Mouse (Mus musculus) hindbrain, embryonic 11.5 days (tissue): ENCODE measurements at regions not wholly inside any gene's neighbourhood (a gene's known extent, or its start where the extent isn't known, plus 50 kb on each side); places are given as distances from the start of the nearest gene placed in this dataset.

Experiments
- ATAC-seq: fragments of 200-750 bp; cut with Nextera tagmentation; 2 replicates; pipeline ENCODE4 v1.8.0; 2017; ENCODE audit warnings: mild to moderate bottlenecking, moderate TSS enrichment, moderate library complexity; ENCODE audit not compliant: low FRiP score
- DNase-seq: peaks from one replicate; pipeline ENCODE4 v3.0.0-alpha.2; 2015; ENCODE audit warnings: low spot score
- H3K27ac ChIP-seq: fragments of 300-500 bp; sonication (generic); 2 replicates; pipeline ENCODE4 v1.5.1; 2014; ENCODE audit warnings: mild to moderate bottlenecking, low read depth, low read length
- H3K27me3 ChIP-seq: fragments of 300-500 bp; sonication (generic); 2 replicates; pipeline ENCODE4 v1.6.1; 2014; ENCODE audit warnings: mild to moderate bottlenecking, low read length, moderate library complexity, mixed read lengths; ENCODE audit not compliant: control insufficient read depth, insufficient read depth
- H3K36me3 ChIP-seq: fragments of 300-500 bp; sonication (generic); 2 replicates; pipeline ENCODE4 v1.6.1; 2014; ENCODE audit warnings: mild to moderate bottlenecking, low read length, moderate library complexity, mixed read lengths; ENCODE audit not compliant: control insufficient read depth, insufficient read depth
- H3K4me1 ChIP-seq: fragments of 300-500 bp; sonication (generic); replicated peaks from 2 replicates; pipeline ENCODE4 v1.6.1; 2014; ENCODE audit warnings: low read length, mixed read lengths; ENCODE audit not compliant: control insufficient read depth, insufficient read depth
- H3K4me2 ChIP-seq: fragments of 300-500 bp; sonication (generic); replicated peaks from 2 replicates; pipeline ENCODE4 v1.6.1; 2014; ENCODE audit warnings: mild to moderate bottlenecking, low read depth, low read length
- H3K4me3 ChIP-seq: fragments of 300-500 bp; sonication (generic); 2 replicates; pipeline ENCODE4 v1.5.1; 2014; ENCODE audit warnings: low read depth, low read length
- H3K9ac ChIP-seq: fragments of 300-500 bp; sonication (generic); 2 replicates; pipeline ENCODE4 v1.6.1; 2014; ENCODE audit warnings: low read depth, low read length
- H3K9me3 ChIP-seq: fragments of 300-500 bp; sonication (generic); 2 replicates; pipeline ENCODE4 v1.6.1; 2016; ENCODE audit warnings: low read length; ENCODE audit not compliant: control insufficient read depth
- WGBS: fragments of 180-500 bp; shearing (Covaris S2); extraction: QIAGEN DNeasy Blood & Tissue Kit; methylation state at CpG from one replicate; pipeline ENCODE4 v1.1.7; 2014; 5-methylcytosine and 5-hydroxymethylcytosine counted together

GRCm38 (mm10) chr9:117693001-117693400 lies 63.3 kb upstream of the Rbms3 start:
- H3K4me3 ChIP-seq, result no peak overlapping the region
- H3K9me3 ChIP-seq, result no peaks in the 10 kb centered on the region
- no peaks in the 10 kb centered on the region for H3K27me3 ChIP-seq
- H3K36me3 ChIP-seq, result no peaks in the 10 kb centered on the region
- DNase-seq, result no peak
- no peak overlapping the region for H3K4me2 ChIP-seq
- no peak overlapping the region for H3K9ac ChIP-seq
- 91% methylated on average over 8 of the region's 8 CpGs for WGBS
- no peak overlapping the region for H3K27ac ChIP-seq
- ATAC-seq, result no peak
- no peaks in the 10 kb centered on the region for H3K4me1 ChIP-seq

- no peak overlapping the region for H3K4me3 ChIP-seq
- H3K27ac ChIP-seq, result no peak overlapping the region
- H3K9ac ChIP-seq, result no peak overlapping the region
- no peaks in the 10 kb centered on the region for H3K4me1 ChIP-seq
- no peaks in the 10 kb centered on the region for H3K9me3 ChIP-seq
- H3K27me3 ChIP-seq, result no peaks in the 10 kb centered on the region
- no peak overlapping the region for H3K4me2 ChIP-seq
- DNase-seq, result no peak
- WGBS, result 57% methylated on average over 9 of the region's 9 CpGs
- H3K36me3 ChIP-seq, result no peaks in the 10 kb centered on the region
- ATAC-seq, result no peak
These were observed 62.8 kb upstream of the Rbms3 start for GRCm38 (mm10) chr9:117692486-117692885.

DNA sequence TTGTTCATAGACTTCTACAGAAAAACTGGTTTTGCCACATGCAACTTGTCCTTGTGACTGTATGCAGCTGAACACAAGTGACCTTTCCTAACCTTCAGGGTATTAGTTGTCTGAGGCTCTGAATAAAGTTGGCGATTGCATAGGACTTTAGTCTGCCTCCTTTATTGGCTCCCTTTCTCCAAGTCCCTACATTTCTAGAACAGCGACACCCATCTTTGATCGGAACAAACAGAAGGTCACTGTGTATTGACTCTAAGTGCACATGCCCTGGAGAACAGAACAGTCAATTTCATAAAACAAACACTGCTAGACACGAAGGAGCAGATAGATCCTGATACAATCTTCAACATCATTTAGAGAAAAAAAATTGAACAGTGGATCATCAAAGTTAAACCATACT lies 60.2 kb upstream of the Rbms3 start:
- no peak for DNase-seq
- H3K27ac ChIP-seq, result no peak overlapping the region
- H3K9me3 ChIP-seq, result no peaks in the 10 kb centered on the region
- no peak for ATAC-seq
- no peaks in the 10 kb centered on the region for H3K36me3 ChIP-seq
- H3K4me3 ChIP-seq, result no peak overlapping the region
- H3K9ac ChIP-seq, result no peak overlapping the region
- H3K4me2 ChIP-seq, result no peak overlapping the region
- H3K27me3 ChIP-seq, result no peaks in the 10 kb centered on the region
- no peaks in the 10 kb centered on the region for H3K4me1 ChIP-seq
- WGBS, result 84% methylated on average over 4 of the region's 4 CpGs
